Mouse (Mus musculus): ENCODE results near the gene Fam83b. TPM values are rescaled to one million over a fixed set of nuclear protein-coding genes. Genes with fewer than 3 reads are reported as not detected.

Gene Fam83b
- polyA plus RNA-seq, 1 experiment from 2014 or later, result not detected

GRCm38 (mm10) chr9:76521640-76522039, 45.3 kb downstream of the Fam83b start:
- TF ChIP-seq CTCF (IDR thresholded peaks at IDR 0.05), result no peak
- POLR2A ChIA-PET, result no interaction called here
- ATAC-seq (no peak), DNase-seq (ENCODE audit: low read depth, low spot score) (no peak)
- in situ Hi-C loops (cut with MboI; ENCODE audit: low pct_unique_long_range_greater_than_20kb), result no loop called here
- CTCF ChIA-PET, result interaction anchor here (0.7 kb wide), 1 partner anchor 17 kb away, joined by 3 read pairs; no protein-coding TSS in a partner anchor
- no peaks in the 10 kb centered on the region for H3K27me3 ChIP-seq

GRCm38 (mm10) chr9:76518665-76519064, 48.3 kb downstream of the Fam83b start:
- ChIA-PET CTCF (interaction anchor here (1.2 kb wide), 1 partner anchor 10 kb away, joined by 4 read pairs; no protein-coding TSS in a partner anchor), POLR2A (no interaction called here)
- ATAC-seq, result no peak
- no peaks in the 10 kb centered on the region for H3K27me3 ChIP-seq
- in situ Hi-C loops (cut with MboI; ENCODE audit: low pct_unique_long_range_greater_than_20kb), result no loop called here
- no peak for DNase-seq (ENCODE audit: low read depth, low spot score)
- peak; percentile 20 for TF ChIP-seq CTCF (IDR thresholded peaks at IDR 0.05)

GRCm38 (mm10) chr9:76505650-76506049, 61.3 kb downstream of the Fam83b start:
- ChIA-PET CTCF (no interaction called here), POLR2A (no interaction called here)
- in situ Hi-C loops (cut with MboI; ENCODE audit: low pct_unique_long_range_greater_than_20kb), result no loop called here
- ATAC-seq (no peak), DNase-seq (ENCODE audit: low read depth, low spot score) (no peak)
- H3K27me3 ChIP-seq, result no peaks in the 10 kb centered on the region
- no peak for TF ChIP-seq CTCF (IDR thresholded peaks at IDR 0.05)

- TF ChIP-seq CTCF (IDR thresholded peaks at IDR 0.05), result no peak
- ATAC-seq, result no peak
- CTCF ChIA-PET, result no interaction called here
- DNase-seq (ENCODE audit: low read depth, low spot score), result no peak
- in situ Hi-C loops (cut with MboI; ENCODE audit: low pct_unique_long_range_greater_than_20kb), result no loop called here
- H3K27me3 ChIP-seq, result no peaks in the 10 kb centered on the region
- POLR2A ChIA-PET, result no interaction called here
Measured at GRCm38 (mm10) chr9:76489737-76490136, 77.2 kb downstream of the Fam83b start.

GRCm38 (mm10) chr9:76480088-76480487, 86.8 kb downstream of the Fam83b start:
- POLR2A ChIA-PET, result no interaction called here
- ATAC-seq, result no peak
- CTCF ChIA-PET, result no interaction called here
- DNase-seq (ENCODE audit: low read depth, low spot score), result no peak
- in situ Hi-C loops (cut with MboI; ENCODE audit: low pct_unique_long_range_greater_than_20kb), result no loop called here
- peaks cover 8% of the 10 kb centered on the region for H3K27me3 ChIP-seq
- TF ChIP-seq CTCF (IDR thresholded peaks at IDR 0.05), result no peak

GRCm38 (mm10) chr9:76469500-76469899, 97.4 kb downstream of the Fam83b start:
- in situ Hi-C loops (cut with MboI; ENCODE audit: low pct_unique_long_range_greater_than_20kb), result no loop called here
- ATAC-seq, result no peak
- no peak for TF ChIP-seq CTCF (IDR thresholded peaks at IDR 0.05)
- H3K27me3 ChIP-seq, result peaks cover 22% of the 10 kb centered on the region
- POLR2A ChIA-PET, result no interaction called here
- no peak for DNase-seq (ENCODE audit: low read depth, low spot score)
- CTCF ChIA-PET, result no interaction called here

- ChIA-PET CTCF (no interaction called here), POLR2A (no interaction called here)
- TF ChIP-seq CTCF (IDR thresholded peaks at IDR 0.05), result no peak
- no peak for ATAC-seq
- DNase-seq (ENCODE audit: low read depth, low spot score), result no peak
- in situ Hi-C loops (cut with MboI; ENCODE audit: low pct_unique_long_range_greater_than_20kb), result no loop called here
- peaks cover 6% of the 10 kb centered on the region for H3K27me3 ChIP-seq
Measured at GRCm38 (mm10) chr9:76461547-76461946, 105.4 kb downstream of the Fam83b start.

- in situ Hi-C loops (cut with MboI; ENCODE audit: low pct_unique_long_range_greater_than_20kb), result no loop called here
- CTCF ChIA-PET, result no interaction called here
- DNase-seq (ENCODE audit: low read depth, low spot score) (no peak), ATAC-seq (no peak)
- POLR2A ChIA-PET, result no interaction called here
- H3K27me3 ChIP-seq, result peaks cover 4% of the 10 kb centered on the region
- TF ChIP-seq CTCF (IDR thresholded peaks at IDR 0.05), result no peak
Measured at GRCm38 (mm10) chr9:76455703-76456102, 111.2 kb downstream of the Fam83b start.

Other genes starting within 250 kb of the Fam83b start
- not detected for gene Hcrtr2, start 243.3 kb downstream of the Fam83b start, polyA plus RNA-seq (2021)